Mouse (Mus musculus) liver, embryonic 15.5 days (tissue): ENCODE data around the gene Eipr1. TPM values are rescaled to one million over a fixed set of nuclear protein-coding genes. Genes with fewer than 3 reads are reported as not detected.
"Not testable (repeated sequence)": the region's sequence is repeated elsewhere in the genome, so short reads cannot be mapped to it uniquely, and the experiment has no call there.

ENCODE experiments used
- ATAC-seq: fragments of 200-750 bp; cut with Nextera tagmentation; 2 replicates; pipeline ENCODE4 v1.8.0; 2017; ENCODE audit warnings: moderate number of reproducible peaks, mild to moderate bottlenecking, moderate library complexity; ENCODE audit not compliant: insufficient read depth
- H3K27ac ChIP-seq: fragments of 300-500 bp; sonication (generic); replicated peaks from 2 replicates; pipeline ENCODE4 v1.5.1; 2015; ENCODE audit warnings: mild to moderate bottlenecking, inconsistent platforms
- H3K27me3 ChIP-seq: fragments of 300-500 bp; sonication (generic); 2 replicates; pipeline ENCODE4 v1.6.1; 2015; ENCODE audit warnings: mild to moderate bottlenecking, inconsistent platforms
- H3K36me3 ChIP-seq: fragments of 300-500 bp; sonication (generic); replicated peaks from 2 replicates; pipeline ENCODE4 v1.6.1; 2015; ENCODE audit warnings: moderate library complexity, mild to moderate bottlenecking, inconsistent platforms
- H3K4me1 ChIP-seq: fragments of 300-500 bp; sonication (generic); replicated peaks from 2 replicates; pipeline ENCODE4 v1.6.1; 2015; ENCODE audit warnings: inconsistent platforms
- H3K4me2 ChIP-seq: fragments of 300-500 bp; sonication (generic); 2 replicates; pipeline ENCODE4 v1.6.1; 2015; ENCODE audit warnings: moderate library complexity, mild to moderate bottlenecking, inconsistent platforms
- H3K4me3 ChIP-seq: fragments of 300-500 bp; sonication (generic); replicated peaks from 2 replicates; pipeline ENCODE4 v1.5.1; 2015; ENCODE audit warnings: mild to moderate bottlenecking, inconsistent platforms
- H3K9ac ChIP-seq: fragments of 300-500 bp; sonication (generic); 2 replicates; pipeline ENCODE4 v1.6.1; 2015; ENCODE audit warnings: moderate library complexity, mild to moderate bottlenecking, inconsistent platforms
- H3K9me3 ChIP-seq: fragments of 300-500 bp; sonication (generic); replicated peaks from 2 replicates; pipeline ENCODE4 v1.6.1; 2016; ENCODE audit warnings: inconsistent platforms
- WGBS: fragments of 180-500 bp; shearing (Covaris S2); methylation state at CpG from one replicate; pipeline ENCODE4 v1.1.7; 2015; ENCODE audit warnings: mixed read lengths; ENCODE audit not compliant: insufficient replicate concordance; 5-methylcytosine and 5-hydroxymethylcytosine counted together
- polyA plus RNA-seq: library from polyadenylated mRNA; unstranded; fragments of >200 nt; fragmentation: Nextera tagmentation; extraction: Ambion mirVana; gene quantifications from 2 replicates; pipeline ENCODE4 v1.2.1, GENCODE M21; 2015

Gene Eipr1
- polyA plus RNA-seq, 1 experiment from 2014 or later: 27.1 TPM

DNA sequence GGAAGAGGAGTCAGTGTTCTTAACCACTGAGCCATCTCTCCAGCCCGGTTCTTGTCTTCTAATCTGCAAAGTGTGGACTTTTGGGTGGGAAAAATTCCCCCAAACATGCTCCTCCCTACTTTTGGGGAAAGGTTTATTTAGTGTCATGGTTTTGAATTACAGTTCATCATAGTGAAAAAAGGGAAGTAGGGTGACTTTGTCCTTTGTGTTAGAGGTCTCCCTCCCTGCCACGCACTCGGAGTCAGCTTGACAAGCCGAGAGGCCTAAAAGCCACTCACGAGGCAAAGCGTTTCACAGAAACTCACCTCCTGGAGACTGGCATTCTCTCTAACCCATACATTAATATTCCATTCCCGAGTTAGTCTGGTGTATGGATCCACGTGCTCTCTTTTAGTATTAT lies 19.0 kb upstream of the Eipr1 start:
- WGBS: 82% methylated on average over 8 of the region's 8 CpGs
- Histone ChIP-seq H3K27ac (no peak overlapping the region), H3K4me2 (no peak overlapping the region), H3K4me3 (no peak overlapping the region), H3K9ac (no peak overlapping the region), H3K9me3 (no peaks in the 10 kb centered on the region), H3K36me3 (peaks cover 62% of the 10 kb centered on the region), H3K27me3 (no peaks in the 10 kb centered on the region), H3K4me1 (no peaks in the 10 kb centered on the region)
- no peak for ATAC-seq

DNA sequence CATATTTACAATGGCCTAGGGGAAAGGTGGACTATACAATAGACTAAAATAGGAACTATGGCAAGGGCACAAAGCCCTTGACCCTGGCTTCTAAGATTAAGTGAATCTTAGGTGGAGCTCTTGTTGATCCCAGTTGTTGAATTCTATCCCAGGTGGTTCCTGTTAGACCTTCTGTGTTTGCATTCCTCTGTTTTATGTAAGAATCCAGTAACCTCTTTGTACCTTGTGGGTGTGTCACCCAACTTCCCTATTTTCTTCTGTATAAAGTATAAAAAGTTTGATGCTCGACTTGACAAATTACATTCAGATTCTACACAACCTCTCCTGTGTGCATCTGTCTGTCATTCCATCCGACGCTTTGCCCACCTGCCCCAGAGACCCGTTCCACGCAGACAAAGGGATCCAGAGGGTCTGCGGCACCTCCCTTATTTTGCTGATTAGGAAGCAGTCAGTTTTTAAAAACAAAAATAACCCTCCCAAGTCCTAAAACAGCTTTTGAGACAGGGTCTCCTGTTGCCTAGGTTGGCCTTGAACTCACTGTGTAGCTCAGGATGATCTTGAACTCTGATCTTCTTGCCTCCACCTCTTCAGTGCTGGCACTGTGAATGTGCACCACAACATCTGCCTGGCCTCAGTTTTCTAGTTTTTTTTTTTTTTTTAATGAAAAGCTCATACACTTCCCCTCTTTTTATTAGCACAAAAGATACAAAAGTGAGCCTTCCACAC lies 17.9 kb upstream of the Eipr1 start:
- not testable (repeated sequence) for H3K27ac ChIP-seq, H3K4me2 ChIP-seq, H3K9me3 ChIP-seq, H3K4me1 ChIP-seq, H3K4me3 ChIP-seq, ATAC-seq, H3K9ac ChIP-seq, H3K27me3 ChIP-seq
- peaks cover 68% of the 10 kb centered on the region for H3K36me3 ChIP-seq
- 87% methylated on average over 6 of the region's 6 CpGs for WGBS

DNA sequence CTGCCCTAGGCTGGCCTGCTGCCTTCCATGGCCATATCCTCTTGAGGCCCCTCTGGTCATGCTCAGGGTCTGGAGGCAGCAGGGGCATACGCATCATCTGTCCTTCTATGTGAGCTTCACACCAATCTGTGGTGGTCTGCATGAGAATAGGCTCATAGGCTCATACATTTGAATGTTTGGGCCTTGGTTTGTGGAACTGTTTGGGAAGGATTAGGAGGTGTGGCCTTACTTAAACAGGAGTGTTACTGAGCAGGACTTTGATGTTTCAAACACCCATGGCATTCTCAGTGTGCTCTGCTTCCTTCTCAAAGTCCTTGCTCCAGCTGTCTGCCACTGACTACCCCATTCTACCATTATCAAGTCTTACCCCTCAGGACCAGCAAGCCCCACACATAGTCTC lies 17.3 kb upstream of the Eipr1 start:
- no peak for ATAC-seq
- H3K36me3 ChIP-seq: peaks cover 68% of the 10 kb centered on the region
- no peak overlapping the region for H3K9ac ChIP-seq
- 84% methylated on average over 1 of the region's 1 CpGs for WGBS
- H3K27me3 ChIP-seq: no peaks in the 10 kb centered on the region
- no peaks in the 10 kb centered on the region for H3K9me3 ChIP-seq
- no peak overlapping the region for H3K27ac ChIP-seq
- H3K4me2 ChIP-seq: no peak overlapping the region
- H3K4me3 ChIP-seq: no peak overlapping the region
- H3K4me1 ChIP-seq: no peaks in the 10 kb centered on the region

DNA sequence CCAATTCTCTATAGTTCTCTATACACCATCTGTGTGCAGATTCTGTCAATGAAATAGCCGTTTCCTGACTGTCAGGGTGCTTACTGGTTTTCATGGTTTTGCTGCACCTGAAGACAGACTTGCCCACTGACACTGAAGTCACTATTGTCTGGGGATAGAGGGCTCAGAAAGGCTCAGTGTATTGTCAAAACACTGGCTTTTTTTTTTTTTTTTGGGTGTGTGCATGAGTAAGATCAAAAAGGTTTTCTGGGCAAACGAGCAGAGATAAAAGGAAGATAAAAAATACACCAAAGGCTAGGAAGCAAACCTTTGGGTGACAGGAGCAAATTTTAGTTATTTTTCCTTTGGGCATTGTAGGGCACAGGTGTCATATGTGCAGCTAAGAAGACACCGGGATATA lies 16.3 kb upstream of the Eipr1 start:
- no peaks in the 10 kb centered on the region for H3K4me1 ChIP-seq
- no peaks in the 10 kb centered on the region for H3K27me3 ChIP-seq
- H3K4me2 ChIP-seq: no peak overlapping the region
- no peaks in the 10 kb centered on the region for H3K9me3 ChIP-seq
- no peak overlapping the region for H3K9ac ChIP-seq
- H3K27ac ChIP-seq: no peak overlapping the region
- 59% methylated on average over 3 of the region's 3 CpGs for WGBS
- H3K36me3 ChIP-seq: peaks cover 64% of the 10 kb centered on the region
- no peak overlapping the region for H3K4me3 ChIP-seq
- ATAC-seq: no peak

DNA sequence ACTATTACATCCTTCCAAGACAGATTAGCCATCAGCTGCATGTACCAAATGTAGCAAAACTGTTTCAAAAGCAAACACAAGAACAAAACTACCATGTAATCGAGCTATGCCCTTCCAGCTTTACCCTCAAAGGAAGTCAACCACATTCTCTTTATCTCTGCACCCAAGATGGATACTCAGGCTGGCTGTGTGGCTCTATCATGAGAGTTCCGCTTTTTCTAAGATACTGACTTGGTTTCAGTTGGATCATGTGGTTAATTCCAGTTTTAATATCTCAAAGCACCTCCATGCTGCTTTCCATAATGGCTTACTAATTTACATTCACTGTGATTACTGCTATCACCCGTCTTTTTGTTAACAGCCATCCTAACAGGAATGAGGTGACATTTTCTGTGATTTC lies 8.3 kb upstream of the Eipr1 start:
- H3K9ac ChIP-seq: no peak overlapping the region
- peaks cover 24% of the 10 kb centered on the region for H3K4me1 ChIP-seq
- H3K9me3 ChIP-seq: no peaks in the 10 kb centered on the region
- no peak for ATAC-seq
- no peak overlapping the region for H3K4me3 ChIP-seq
- H3K27ac ChIP-seq: no peak overlapping the region
- H3K4me2 ChIP-seq: peak overlapping the region; percentile 3; the same call in 1 of the 2 replicates
- 28% methylated on average over 3 of the region's 3 CpGs for WGBS
- H3K27me3 ChIP-seq: no peaks in the 10 kb centered on the region
- peaks cover 45% of the 10 kb centered on the region for H3K36me3 ChIP-seq

DNA sequence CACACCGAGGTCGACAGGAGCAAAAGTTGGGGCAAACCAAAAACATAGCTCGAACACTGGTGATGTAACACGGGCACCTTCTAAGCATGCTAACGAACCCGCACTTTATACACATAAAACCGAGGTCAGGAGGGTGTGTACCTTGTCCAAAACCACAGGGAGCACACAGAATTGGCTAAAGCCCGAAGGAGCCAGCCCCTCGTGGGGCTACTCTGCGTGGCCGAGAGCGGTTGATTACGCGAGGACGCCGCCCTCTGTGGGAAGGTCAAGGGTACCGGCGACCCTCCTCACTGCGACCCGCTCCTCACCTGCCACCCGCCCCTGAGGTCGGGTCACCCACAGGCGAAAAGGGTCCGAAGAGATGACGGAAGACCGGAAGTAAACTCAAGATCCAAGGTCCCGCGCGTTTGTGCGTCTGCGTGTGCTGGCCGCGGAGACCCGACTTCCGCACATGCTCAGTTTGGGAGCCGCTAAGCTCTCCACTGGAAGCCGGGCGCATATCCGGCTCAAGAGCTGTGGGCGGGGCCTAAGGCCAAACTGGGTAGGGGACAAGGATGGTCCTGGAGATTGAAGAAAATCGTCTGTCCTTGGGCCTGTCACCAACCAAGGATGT lies 1.5 kb upstream of the Eipr1 start, which contains the start of gene Trappc12:
Gene Trappc12, minus strand, starts transcription at position 452 of the 613 bp plus-strand sequence.
- peak; percentile 81 for ATAC-seq
- WGBS: under 1% methylated on average over 41 of the region's 41 CpGs
- Histone ChIP-seq H3K4me2 (peak within 1 kb of the TSS; percentile 86), H3K27ac (peak within 1 kb of the TSS; percentile 73), H3K27me3 (no peaks in the 10 kb centered on the region), H3K36me3 (peaks cover 22% of the 10 kb centered on the region), H3K9ac (peak within 1 kb of the TSS; percentile 89), H3K4me1 (peaks cover 50% of the 10 kb centered on the region), H3K4me3 (peak within 1 kb of the TSS; percentile 90), H3K9me3 (no peaks in the 10 kb centered on the region)

DNA sequence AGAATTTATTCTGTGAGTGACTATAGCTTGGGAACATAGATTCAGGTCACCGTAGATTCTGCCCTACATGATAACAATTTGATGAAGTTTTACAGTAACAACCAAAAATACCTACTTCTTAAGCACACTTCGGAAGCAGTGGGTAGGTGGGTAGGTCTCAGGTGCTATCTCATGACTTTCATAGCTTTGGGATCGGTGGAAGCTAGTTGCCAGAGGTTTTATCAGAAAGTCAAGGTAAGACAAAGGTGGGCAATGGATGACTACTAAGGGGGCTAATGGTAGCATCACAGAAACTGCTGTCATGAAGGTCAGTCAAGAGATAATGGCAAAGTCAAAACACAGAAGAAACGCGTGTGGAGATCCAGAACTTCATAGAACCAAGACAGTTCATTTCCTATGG lies 727 bp upstream of the Eipr1 start:
- ATAC-seq: no peak
- peak overlapping the region; percentile 86 for H3K4me2 ChIP-seq
- H3K36me3 ChIP-seq: peaks cover 14% of the 10 kb centered on the region
- no peaks in the 10 kb centered on the region for H3K27me3 ChIP-seq
- H3K4me3 ChIP-seq: peak overlapping the region; percentile 90
- H3K27ac ChIP-seq: peak overlapping the region; percentile 73
- 84% methylated on average over 5 of the region's 5 CpGs for WGBS
- H3K9ac ChIP-seq: no peak overlapping the region
- no peaks in the 10 kb centered on the region for H3K9me3 ChIP-seq
- peaks cover 43% of the 10 kb centered on the region for H3K4me1 ChIP-seq

DNA sequence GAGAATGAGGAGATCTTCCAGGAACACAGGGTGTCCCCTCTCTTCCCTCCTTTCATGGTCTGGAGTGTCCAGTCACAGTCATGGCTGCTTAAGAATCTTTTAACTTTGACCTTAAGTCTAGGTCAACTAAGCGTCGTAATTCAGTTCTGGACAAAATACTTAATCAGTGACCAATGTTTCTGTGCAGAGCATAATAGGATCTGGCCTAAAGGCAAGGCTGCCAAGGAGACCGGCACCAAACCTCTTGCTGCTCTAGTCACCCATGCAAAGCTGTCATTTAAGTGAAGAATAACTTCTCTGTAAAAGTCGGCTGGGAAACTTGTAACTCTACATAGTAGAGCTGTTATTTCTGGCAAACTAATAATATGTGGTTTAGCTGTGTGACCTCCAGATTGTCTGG lies 4.4 kb downstream of the Eipr1 start:
- no peak for ATAC-seq
- H3K4me3 ChIP-seq: no peak overlapping the region
- peaks cover 18% of the 10 kb centered on the region for H3K4me1 ChIP-seq
- peaks cover 5% of the 10 kb centered on the region; the same call in 1 of the 2 replicates for H3K36me3 ChIP-seq
- H3K27me3 ChIP-seq: no peaks in the 10 kb centered on the region
- WGBS: 75% methylated on average over 4 of the region's 4 CpGs
- H3K9me3 ChIP-seq: no peaks in the 10 kb centered on the region
- H3K27ac ChIP-seq: no peak overlapping the region
- H3K4me2 ChIP-seq: no peak overlapping the region
- no peak overlapping the region for H3K9ac ChIP-seq

DNA sequence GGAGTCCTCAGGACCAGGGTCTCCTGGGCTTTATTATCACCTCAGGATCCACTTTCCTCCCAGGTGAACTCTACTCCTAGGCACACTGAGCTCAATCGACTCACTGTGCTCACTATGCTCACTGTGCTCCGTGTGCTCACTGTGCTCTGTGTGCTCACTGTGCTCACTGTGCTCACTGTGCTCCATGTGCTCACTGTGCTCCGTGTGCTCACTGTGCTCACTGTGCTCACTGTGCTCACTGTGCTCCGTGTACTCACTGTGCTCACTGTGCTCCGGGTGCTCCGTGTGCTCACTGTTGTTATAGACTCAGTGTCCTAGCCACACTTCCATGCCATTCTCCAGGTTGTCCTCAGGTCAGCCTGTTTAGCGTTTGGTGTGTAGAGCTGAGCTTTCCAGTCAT lies 18.4 kb downstream of the Eipr1 start:
- 86% methylated on average over 7 of the region's 7 CpGs for WGBS
- Histone ChIP-seq H3K9ac (no peak overlapping the region), H3K27me3 (no peaks in the 10 kb centered on the region), H3K27ac (no peak overlapping the region), H3K4me1 (no peaks in the 10 kb centered on the region), H3K9me3 (no peaks in the 10 kb centered on the region), H3K4me2 (no peak overlapping the region), H3K4me3 (no peak overlapping the region), H3K36me3 (peaks cover 12% of the 10 kb centered on the region; the same call in 1 of the 2 replicates)
- ATAC-seq: no peak

DNA sequence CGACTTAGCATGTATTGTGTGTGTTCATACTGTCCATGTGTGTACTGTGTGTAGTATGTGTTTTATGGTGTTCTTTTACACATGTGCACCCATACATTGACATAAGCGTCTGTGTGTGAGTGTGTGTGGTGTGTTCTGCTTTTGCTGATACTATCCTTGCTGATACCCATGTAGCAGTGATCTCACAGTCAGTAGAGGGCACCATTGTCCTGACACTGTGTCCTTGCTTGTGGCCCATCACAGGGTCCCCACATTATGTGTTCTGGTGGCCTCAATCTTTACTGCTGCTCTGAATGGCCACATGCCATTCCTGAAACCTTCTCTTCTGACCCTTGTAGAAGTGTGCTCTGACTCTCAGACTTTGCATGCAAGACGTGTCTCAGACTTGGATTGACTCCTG lies 22.2 kb downstream of the Eipr1 start:
- no peak overlapping the region for H3K9ac ChIP-seq
- no peaks in the 10 kb centered on the region for H3K9me3 ChIP-seq
- no peak overlapping the region for H3K4me3 ChIP-seq
- no peak overlapping the region for H3K27ac ChIP-seq
- H3K27me3 ChIP-seq: no peaks in the 10 kb centered on the region
- H3K4me2 ChIP-seq: no peak overlapping the region
- 0 out of 2 replicates have a peak, but pooled peaks cover 6% of the 10 kb centered on the region for H3K36me3 ChIP-seq
- no peak for ATAC-seq
- H3K4me1 ChIP-seq: peaks cover 9% of the 10 kb centered on the region; the same call in 1 of the 2 replicates
- 62% methylated on average over 3 of the region's 3 CpGs for WGBS

DNA sequence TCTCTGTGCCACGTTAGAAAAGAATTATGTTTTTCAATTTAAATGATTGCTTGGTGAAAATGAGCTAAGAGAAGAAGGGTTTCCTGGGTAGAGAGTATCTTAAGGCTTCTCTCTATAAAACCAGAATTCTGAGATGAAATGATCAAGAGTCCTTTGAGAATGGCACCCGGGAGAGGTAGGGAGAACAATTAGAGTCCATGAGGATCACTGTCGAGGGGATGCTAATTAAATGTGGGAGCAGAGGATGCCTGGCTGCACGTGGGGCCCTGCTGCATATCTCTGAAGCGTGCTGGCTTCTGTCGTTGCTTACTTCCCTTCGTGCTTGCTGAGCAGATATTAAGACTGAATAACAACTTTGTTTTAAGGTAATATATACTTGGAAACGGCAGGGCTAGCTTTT lies 23.5 kb downstream of the Eipr1 start:
- Histone ChIP-seq H3K4me2 (no peak overlapping the region), H3K9ac (no peak overlapping the region), H3K27me3 (no peaks in the 10 kb centered on the region), H3K4me3 (no peak overlapping the region), H3K4me1 (peaks cover 9% of the 10 kb centered on the region; the same call in 1 of the 2 replicates), H3K9me3 (no peaks in the 10 kb centered on the region), H3K36me3 (0 out of 2 replicates have a peak, but pooled peaks cover 6% of the 10 kb centered on the region), H3K27ac (no peak overlapping the region)
- WGBS: 49% methylated on average over 8 of the region's 8 CpGs
- ATAC-seq: no peak
